Mouse (Mus musculus) midbrain, postnatal 0 days (tissue): Measurements from ENCODE around the gene Rpl18a. TPM values are rescaled to one million over a fixed set of nuclear protein-coding genes. Genes with fewer than 3 reads are reported as not detected.

Experiments used
- ATAC-seq: fragments of 200-750 bp; cut with Nextera tagmentation; 2 replicates; pipeline ENCODE4 v1.8.0; 2017; ENCODE audit warnings: moderate number of reproducible peaks, mild to moderate bottlenecking, moderate TSS enrichment, moderate library complexity; ENCODE audit not compliant: low FRiP score
- DNase-seq: peaks from one replicate; pipeline ENCODE4 v3.0.0-alpha.2; 2015; ENCODE audit warnings: low spot score
- H3K27ac ChIP-seq: fragments of 300-500 bp; sonication (generic); 2 replicates; pipeline ENCODE4 v1.5.1; 2014; ENCODE audit warnings: low read depth, mild to moderate bottlenecking, low read length, mixed read lengths
- H3K27me3 ChIP-seq: fragments of 300-500 bp; sonication (generic); 2 replicates; pipeline ENCODE4 v1.6.1; 2014; ENCODE audit warnings: low read length, control low read depth, mixed read lengths; ENCODE audit not compliant: insufficient read depth
- H3K36me3 ChIP-seq: fragments of 300-500 bp; sonication (generic); 2 replicates; pipeline ENCODE4 v1.6.1; 2014; ENCODE audit warnings: low read length, control low read depth, mixed read lengths; ENCODE audit not compliant: insufficient read depth
- H3K4me1 ChIP-seq: fragments of 300-500 bp; sonication (generic); 2 replicates; pipeline ENCODE4 v1.6.1; 2014; ENCODE audit warnings: mild to moderate bottlenecking, control low read depth, antibody characterized with exemption, low read length, mixed read lengths; ENCODE audit not compliant: insufficient read depth
- H3K4me2 ChIP-seq: fragments of 300-500 bp; sonication (generic); 2 replicates; pipeline ENCODE4 v1.6.1; 2014; ENCODE audit warnings: low read depth, mild to moderate bottlenecking, low read length, mixed read lengths; ENCODE audit not compliant: poor library complexity, severe bottlenecking
- H3K4me3 ChIP-seq: fragments of 300-500 bp; sonication (generic); 2 replicates; pipeline ENCODE4 v1.5.1; 2014; ENCODE audit warnings: low read depth, mild to moderate bottlenecking, low read length, moderate library complexity
- H3K9ac ChIP-seq: fragments of 300-500 bp; sonication (generic); replicated peaks from 2 replicates; pipeline ENCODE4 v1.6.1; 2014; ENCODE audit warnings: mild to moderate bottlenecking, low read length, moderate library complexity, mixed read lengths; ENCODE audit not compliant: poor library complexity, severe bottlenecking
- H3K9me3 ChIP-seq: fragments of 300-500 bp; sonication (generic); 2 replicates; pipeline ENCODE4 v1.6.1; 2016; ENCODE audit warnings: low read length, control low read depth
- CTCF ChIP-seq: IDR thresholded peaks from 2 replicates; pipeline ENCODE4 v1.5.1; 2016; ENCODE audit warnings: antibody characterized with exemption, mild to moderate bottlenecking
- WGBS: fragments of 180-500 bp; shearing (Covaris S2); extraction: QIAGEN DNeasy Blood & Tissue Kit; methylation state at CpG from one replicate; pipeline ENCODE4 v1.1.7; 2014; 5-methylcytosine and 5-hydroxymethylcytosine counted together
- polyA plus RNA-seq: library from polyadenylated mRNA; unstranded; fragments of >200 nt; fragmentation: Nextera tagmentation; extraction: Ambion mirVana; gene quantifications from 2 replicates; pipeline ENCODE4 v1.2.1, GENCODE M21; 2015
- total RNA-seq: library from RNA; depleted of rRNA; stranded (reverse); fragments of >200 nt; gene quantifications from 2 replicates; pipeline ENCODE4 v1.2.3, GENCODE M21; 2014

Gene Rpl18a
- total and polyA plus RNA-seq, 2 experiments from 2014 or later, result 1,819 to 2,285 TPM

GRCm38 (mm10) chr8:70853863-70854262 is 43.3 kb downstream of the Rpl18a start:
- H3K36me3 ChIP-seq, result 0 out of 2 replicates have a peak, but pooled peaks cover 7% of the 10 kb centered on the region
- no peak for TF ChIP-seq CTCF
- 88% methylated on average over 2 of the region's 2 CpGs for WGBS
- H3K27ac ChIP-seq, result no peak overlapping the region
- H3K9me3 ChIP-seq, result no peaks in the 10 kb centered on the region
- peaks cover 11% of the 10 kb centered on the region; the same call in 1 of the 2 replicates for H3K4me1 ChIP-seq
- DNase-seq (no peak), ATAC-seq (no peak)
- no peak overlapping the region for H3K9ac ChIP-seq
- no peak overlapping the region for H3K4me3 ChIP-seq
- H3K27me3 ChIP-seq, result no peaks in the 10 kb centered on the region
- no peak overlapping the region for H3K4me2 ChIP-seq

GRCm38 (mm10) chr8:70852595-70853231 is 44.5 kb downstream of the Rpl18a start:
- Histone ChIP-seq H3K27ac (no peak overlapping the region), H3K4me1 (peaks cover 11% of the 10 kb centered on the region; the same call in 1 of the 2 replicates), H3K9me3 (no peaks in the 10 kb centered on the region), H3K36me3 (0 out of 2 replicates have a peak, but pooled peaks cover 10% of the 10 kb centered on the region), H3K9ac (no peak overlapping the region), H3K27me3 (no peaks in the 10 kb centered on the region), H3K4me2 (no peak overlapping the region), H3K4me3 (no peak overlapping the region)
- 94% methylated on average over 38 of the region's 41 CpGs for WGBS
- TF ChIP-seq CTCF, result no peak
- DNase-seq, result no peak
- ATAC-seq, result no peak

- ATAC-seq (no peak), DNase-seq (no peak)
- TF ChIP-seq CTCF, result no peak
- Histone ChIP-seq H3K36me3 (0 out of 2 replicates have a peak, but pooled peaks cover 10% of the 10 kb centered on the region), H3K9ac (no peak overlapping the region), H3K4me3 (no peak overlapping the region), H3K9me3 (no peaks in the 10 kb centered on the region), H3K4me2 (no peak overlapping the region), H3K27me3 (no peaks in the 10 kb centered on the region), H3K27ac (no peak overlapping the region), H3K4me1 (peaks cover 7% of the 10 kb centered on the region; the same call in 1 of the 2 replicates)
- WGBS, result 69% methylated on average over 6 of the region's 6 CpGs
Measured at GRCm38 (mm10) chr8:70851837-70852236, 45.4 kb downstream of the Rpl18a start.

- WGBS, result 83% methylated on average over 4 of the region's 4 CpGs
- Histone ChIP-seq H3K27ac (no peak overlapping the region), H3K9me3 (no peaks in the 10 kb centered on the region), H3K36me3 (0 out of 2 replicates have a peak, but pooled peaks cover 10% of the 10 kb centered on the region), H3K4me1 (no peaks in the 10 kb centered on the region; the same call in 1 of the 2 replicates), H3K27me3 (no peaks in the 10 kb centered on the region), H3K9ac (no peak overlapping the region), H3K4me3 (no peak overlapping the region), H3K4me2 (no peak overlapping the region)
- no peak for ATAC-seq
- TF ChIP-seq CTCF, result no peak
- no peak for DNase-seq
Measured at GRCm38 (mm10) chr8:70850947-70851346, 46.3 kb downstream of the Rpl18a start.

- Histone ChIP-seq H3K27ac (no peak overlapping the region), H3K4me2 (no peak overlapping the region), H3K36me3 (0 out of 2 replicates have a peak, but pooled peaks cover 10% of the 10 kb centered on the region), H3K4me3 (no peak overlapping the region), H3K9me3 (no peaks in the 10 kb centered on the region), H3K27me3 (no peaks in the 10 kb centered on the region), H3K9ac (no peak overlapping the region), H3K4me1 (no peaks in the 10 kb centered on the region; the same call in 1 of the 2 replicates)
- ATAC-seq, result no peak
- no peak for DNase-seq
- no peak for TF ChIP-seq CTCF
- WGBS, result 88% methylated on average over 7 of the region's 7 CpGs
Measured at GRCm38 (mm10) chr8:70850132-70850845, 46.9 kb downstream of the Rpl18a start.
